Mouse (Mus musculus): Measurements from ENCODE around the gene Nav1. TPM values are rescaled to one million over a fixed set of nuclear protein-coding genes. Genes with fewer than 3 reads are reported as not detected.

Nav1 gene
- polyA plus RNA-seq, 1 experiment from 2014 or later = 1.0 TPM

DNA sequence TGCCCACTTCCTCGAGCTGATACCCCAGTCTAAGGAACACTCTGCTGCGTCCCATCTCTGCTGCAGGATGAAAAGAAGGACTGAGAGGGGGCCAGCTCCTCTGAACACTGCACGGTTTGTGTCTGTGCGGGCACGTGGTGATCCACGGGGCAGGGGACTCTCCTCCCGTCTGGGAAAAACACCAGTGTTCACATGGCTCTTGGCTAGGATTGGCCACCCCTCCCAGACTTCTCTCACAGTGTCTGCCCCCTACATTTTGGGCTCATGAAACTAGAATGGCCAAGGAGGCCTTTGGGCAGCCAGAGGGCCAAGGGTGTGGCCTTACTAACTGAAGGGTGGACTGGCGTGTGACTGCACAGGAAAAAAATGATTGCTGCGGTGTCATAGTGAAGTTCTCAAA, 125.4 kb downstream of the Nav1 start:
- WGBS (ENCODE audit: insufficient replicate concordance) = 68% methylated on average over 9 of the region's 9 CpGs
- no peak for ATAC-seq (ENCODE audit: insufficient read depth)
- H3K4me1 ChIP-seq (replicated peaks) = no peaks in the 10 kb centered on the region
- no peak overlapping the region for H3K4me2 ChIP-seq
- H3K27me3 ChIP-seq = no peaks in the 10 kb centered on the region
- no peaks in the 10 kb centered on the region for H3K36me3 ChIP-seq (replicated peaks)
- no peaks in the 10 kb centered on the region for H3K9me3 ChIP-seq (replicated peaks)
- H3K4me3 ChIP-seq (replicated peaks) = no peak overlapping the region
- H3K9ac ChIP-seq = no peak overlapping the region
- H3K27ac ChIP-seq (replicated peaks) = no peak overlapping the region

- no peak overlapping the region for H3K9ac ChIP-seq
- H3K4me3 ChIP-seq (replicated peaks) = no peak overlapping the region
- no peak overlapping the region for H3K4me2 ChIP-seq
- no peak for ATAC-seq (ENCODE audit: insufficient read depth)
- H3K4me1 ChIP-seq (replicated peaks) = no peaks in the 10 kb centered on the region
- H3K36me3 ChIP-seq (replicated peaks) = no peaks in the 10 kb centered on the region
- no peak overlapping the region for H3K27ac ChIP-seq (replicated peaks)
- 57% methylated on average over 3 of the region's 3 CpGs for WGBS (ENCODE audit: insufficient replicate concordance)
- no peaks in the 10 kb centered on the region for H3K9me3 ChIP-seq (replicated peaks)
- no peaks in the 10 kb centered on the region for H3K27me3 ChIP-seq
Measured at GRCm38 (mm10) chr1:135480815-135481214, 126.3 kb downstream of the Nav1 start.

DNA sequence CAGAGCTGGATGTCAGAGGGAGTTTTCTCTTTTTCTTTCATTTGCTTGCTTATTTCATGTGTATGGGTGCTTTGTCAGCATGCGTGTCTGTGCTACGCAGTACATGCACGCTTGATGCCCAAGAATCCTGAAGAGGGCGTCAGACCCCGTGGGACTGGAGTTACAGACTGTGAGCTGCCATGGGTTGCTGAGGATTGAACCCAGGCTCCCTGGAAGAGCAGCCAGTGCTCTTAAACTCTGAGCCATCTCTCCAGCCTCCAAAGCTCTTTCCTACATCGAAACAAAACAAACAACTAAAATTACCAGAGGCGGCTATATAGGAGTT, 131.6 kb downstream of the Nav1 start:
- Histone ChIP-seq H3K9ac (no peak overlapping the region), H3K36me3 (replicated peaks) (no peaks in the 10 kb centered on the region; the same call in 1 of the 2 replicates), H3K9me3 (replicated peaks) (no peaks in the 10 kb centered on the region), H3K27ac (replicated peaks) (no peak overlapping the region), H3K4me1 (replicated peaks) (no peaks in the 10 kb centered on the region), H3K4me2 (no peak overlapping the region), H3K4me3 (replicated peaks) (no peak overlapping the region), H3K27me3 (no peaks in the 10 kb centered on the region)
- no peak for ATAC-seq (ENCODE audit: insufficient read depth)
- 83% methylated on average over 7 of the region's 7 CpGs for WGBS (ENCODE audit: insufficient replicate concordance)

- WGBS (ENCODE audit: insufficient replicate concordance) = 69% methylated on average over 15 of the region's 15 CpGs
- Histone ChIP-seq H3K9ac (no peak overlapping the region), H3K27me3 (no peaks in the 10 kb centered on the region), H3K4me3 (replicated peaks) (no peak overlapping the region), H3K9me3 (replicated peaks) (no peaks in the 10 kb centered on the region), H3K4me2 (no peak overlapping the region), H3K27ac (replicated peaks) (no peak overlapping the region), H3K4me1 (replicated peaks) (no peaks in the 10 kb centered on the region), H3K36me3 (replicated peaks) (no peaks in the 10 kb centered on the region; the same call in 1 of the 2 replicates)
- no peak for ATAC-seq (ENCODE audit: insufficient read depth)
Measured at GRCm38 (mm10) chr1:135474861-135475570, 132.1 kb downstream of the Nav1 start.

DNA sequence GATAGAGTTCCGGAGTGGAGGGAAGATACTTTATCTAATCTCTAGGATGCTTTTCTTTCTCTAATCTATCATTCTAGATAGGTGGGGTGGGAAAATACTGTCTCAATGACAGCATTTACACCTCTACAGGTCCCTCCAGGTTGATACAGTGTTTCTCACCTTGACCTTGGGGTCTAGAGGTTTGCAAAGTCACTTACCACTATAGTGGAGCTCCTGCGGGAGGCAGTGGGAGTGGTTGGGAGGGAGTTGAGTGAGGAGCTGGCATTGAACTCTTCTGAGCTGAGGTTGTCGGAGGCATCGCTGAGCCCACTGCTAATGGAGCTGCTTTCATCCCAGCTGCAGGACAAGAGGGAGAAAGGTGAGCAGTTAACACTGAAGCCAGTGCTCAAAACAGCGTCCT, 134.6 kb downstream of the Nav1 start:
- no peaks in the 10 kb centered on the region for H3K4me1 ChIP-seq (replicated peaks)
- H3K36me3 ChIP-seq (replicated peaks) = peaks cover 3% of the 10 kb centered on the region; the same call in 1 of the 2 replicates
- no peaks in the 10 kb centered on the region for H3K27me3 ChIP-seq
- WGBS (ENCODE audit: insufficient replicate concordance) = 70% methylated on average over 5 of the region's 5 CpGs
- ATAC-seq (ENCODE audit: insufficient read depth) = no peak
- no peak overlapping the region for H3K9ac ChIP-seq
- no peak overlapping the region for H3K4me3 ChIP-seq (replicated peaks)
- no peak overlapping the region for H3K4me2 ChIP-seq
- no peak overlapping the region for H3K27ac ChIP-seq (replicated peaks)
- no peaks in the 10 kb centered on the region for H3K9me3 ChIP-seq (replicated peaks)

DNA sequence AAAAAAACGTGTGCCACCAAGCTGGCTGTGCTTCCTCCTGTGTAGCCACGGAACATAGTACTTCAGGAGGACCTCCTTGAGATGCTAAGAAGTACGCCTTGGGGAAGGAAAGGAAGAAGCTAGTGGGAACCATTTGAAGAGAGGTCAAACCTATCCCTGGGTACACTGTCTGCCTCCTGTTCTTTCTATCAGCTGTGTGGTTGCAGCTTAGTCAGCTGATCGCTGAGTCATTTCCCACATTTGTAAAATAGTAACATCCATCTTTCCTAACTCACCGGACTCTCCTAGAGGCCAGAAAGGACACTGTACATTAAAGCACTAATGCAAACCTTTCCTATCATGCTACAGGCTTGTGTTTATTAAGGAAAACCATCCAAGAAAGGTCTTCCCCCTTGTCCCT, 135.4 kb downstream of the Nav1 start:
- 35% methylated on average over 5 of the region's 5 CpGs for WGBS (ENCODE audit: insufficient replicate concordance)
- ATAC-seq (ENCODE audit: insufficient read depth) = no peak

DNA sequence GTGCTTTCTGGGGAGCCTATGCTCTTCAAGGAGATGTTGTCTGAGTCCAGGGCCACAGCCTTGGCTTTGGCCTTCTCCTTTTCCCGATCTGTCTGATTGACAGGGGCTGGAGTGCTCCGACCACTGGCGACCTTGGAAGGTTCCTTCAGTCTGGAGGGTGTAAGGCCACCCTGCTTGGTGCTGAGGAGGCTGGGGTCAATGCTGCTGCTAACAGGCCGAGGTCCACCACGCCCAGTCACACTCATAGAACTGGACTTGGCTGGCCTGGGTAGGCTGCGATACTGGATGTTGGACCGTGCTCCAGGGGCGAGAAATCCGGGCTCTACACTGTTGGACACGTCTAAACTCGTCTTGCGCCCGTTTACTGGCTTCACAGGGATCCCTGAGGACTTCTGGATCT, 136.5 kb downstream of the Nav1 start:
- no peak for ATAC-seq (ENCODE audit: insufficient read depth)
- WGBS (ENCODE audit: insufficient replicate concordance) = 70% methylated on average over 13 of the region's 13 CpGs
- H3K9ac ChIP-seq = no peak overlapping the region

More for the DNA sequence above, 135.4 kb downstream of the Nav1 start:
- H3K9me3 ChIP-seq (replicated peaks) = no peaks in the 10 kb centered on the region
- H3K4me2 ChIP-seq = no peak overlapping the region
- H3K4me3 ChIP-seq (replicated peaks) = no peak overlapping the region
- no peaks in the 10 kb centered on the region for H3K27me3 ChIP-seq
- H3K4me1 ChIP-seq (replicated peaks) = peaks cover 6% of the 10 kb centered on the region; the same call in 1 of the 2 replicates
- no peak overlapping the region for H3K9ac ChIP-seq
- H3K36me3 ChIP-seq (replicated peaks) = peaks cover 3% of the 10 kb centered on the region; the same call in 1 of the 2 replicates
- H3K27ac ChIP-seq (replicated peaks) = no peak overlapping the region

GRCm38 (mm10) chr1:135467462-135467861, 139.6 kb downstream of the Nav1 start:
- 70% methylated on average over 5 of the region's 5 CpGs for WGBS (ENCODE audit: insufficient replicate concordance)
- H3K4me2 ChIP-seq = no peak overlapping the region

More for the DNA sequence above, 136.5 kb downstream of the Nav1 start:
- Histone ChIP-seq H3K36me3 (replicated peaks) (peaks cover 3% of the 10 kb centered on the region; the same call in 1 of the 2 replicates), H3K4me2 (no peak overlapping the region), H3K27me3 (no peaks in the 10 kb centered on the region), H3K4me1 (replicated peaks) (peaks cover 6% of the 10 kb centered on the region; the same call in 1 of the 2 replicates), H3K9me3 (replicated peaks) (no peaks in the 10 kb centered on the region), H3K4me3 (replicated peaks) (no peak overlapping the region), H3K27ac (replicated peaks) (no peak overlapping the region)

GRCm38 (mm10) chr1:135466935-135467334, 140.2 kb downstream of the Nav1 start:
- H3K27me3 ChIP-seq = no peaks in the 10 kb centered on the region
- no peak overlapping the region for H3K9ac ChIP-seq
- WGBS (ENCODE audit: insufficient replicate concordance) = 26% methylated on average over 3 of the region's 3 CpGs
- no peak overlapping the region for H3K27ac ChIP-seq (replicated peaks)
- no peak overlapping the region for H3K4me3 ChIP-seq (replicated peaks)
- H3K36me3 ChIP-seq (replicated peaks) = peaks cover 3% of the 10 kb centered on the region; the same call in 1 of the 2 replicates
- no peak; the same call in 1 of the 2 replicates for ATAC-seq (ENCODE audit: insufficient read depth)
- H3K9me3 ChIP-seq (replicated peaks) = no peaks in the 10 kb centered on the region
- no peak overlapping the region for H3K4me2 ChIP-seq
- H3K4me1 ChIP-seq (replicated peaks) = peaks cover 7% of the 10 kb centered on the region; the same call in 1 of the 2 replicates

More at GRCm38 (mm10) chr1:135467462-135467861, 139.6 kb downstream of the Nav1 start:
- Histone ChIP-seq H3K9me3 (replicated peaks) (no peaks in the 10 kb centered on the region), H3K27ac (replicated peaks) (no peak overlapping the region), H3K9ac (no peak overlapping the region), H3K27me3 (no peaks in the 10 kb centered on the region), H3K4me3 (replicated peaks) (no peak overlapping the region), H3K4me1 (replicated peaks) (peaks cover 6% of the 10 kb centered on the region; the same call in 1 of the 2 replicates), H3K36me3 (replicated peaks) (peaks cover 3% of the 10 kb centered on the region; the same call in 1 of the 2 replicates)
- ATAC-seq (ENCODE audit: insufficient read depth) = no peak

GRCm38 (mm10) chr1:135465734-135466133, 141.4 kb downstream of the Nav1 start:
- H3K9me3 ChIP-seq (replicated peaks) = no peaks in the 10 kb centered on the region
- H3K4me1 ChIP-seq (replicated peaks) = peaks cover 8% of the 10 kb centered on the region; the same call in 1 of the 2 replicates
- no peak overlapping the region for H3K4me3 ChIP-seq (replicated peaks)
- WGBS (ENCODE audit: insufficient replicate concordance) = 71% methylated on average over 19 of the region's 19 CpGs
- H3K9ac ChIP-seq = no peak overlapping the region
- no peaks in the 10 kb centered on the region for H3K27me3 ChIP-seq
- H3K4me2 ChIP-seq = no peak overlapping the region
- H3K27ac ChIP-seq (replicated peaks) = no peak overlapping the region
- no peak for ATAC-seq (ENCODE audit: insufficient read depth)
- H3K36me3 ChIP-seq (replicated peaks) = 0 out of 2 replicates have a peak, but pooled peaks cover 3% of the 10 kb centered on the region

DNA sequence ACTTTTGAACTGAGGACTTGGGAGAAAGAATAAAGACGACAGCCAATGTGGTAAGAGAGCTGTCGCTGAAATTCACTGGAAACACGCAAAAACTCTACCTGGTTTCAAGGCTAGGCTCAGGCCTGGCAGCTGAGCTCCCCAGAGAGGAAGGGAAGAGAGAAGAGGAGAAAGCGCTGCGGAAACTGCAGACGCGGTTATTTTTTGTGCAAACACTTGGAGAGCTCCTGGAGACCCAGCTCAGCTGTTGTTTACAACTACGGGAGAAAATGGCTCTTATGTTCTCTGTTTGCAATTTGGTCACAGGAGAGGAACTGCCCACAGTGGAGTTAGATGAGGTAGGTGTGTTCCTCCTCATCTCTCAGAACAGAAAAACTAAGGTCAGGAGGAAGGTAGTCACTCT, 144.4 kb downstream of the Nav1 start:
- Histone ChIP-seq H3K9ac (no peak overlapping the region), H3K36me3 (replicated peaks) (no peaks in the 10 kb centered on the region), H3K4me3 (replicated peaks) (no peak overlapping the region), H3K27me3 (no peaks in the 10 kb centered on the region), H3K4me2 (no peak overlapping the region), H3K9me3 (replicated peaks) (no peaks in the 10 kb centered on the region), H3K27ac (replicated peaks) (no peak overlapping the region), H3K4me1 (replicated peaks) (peaks cover 8% of the 10 kb centered on the region; the same call in 1 of the 2 replicates)
- 74% methylated on average over 8 of the region's 8 CpGs for WGBS (ENCODE audit: insufficient replicate concordance)
- ATAC-seq (ENCODE audit: insufficient read depth) = no peak

Data from liver, embryonic 15.5 days (tissue).